Mouse (Mus musculus) cerebellum, adult 9-10 months (tissue): ENCODE data around the gene Sema3c.
A peak's percentile ranks its signal among the peaks of the same experiment; 100 is the strongest.

Experiments
- DNase-seq: peaks from one replicate; pipeline ENCODE4 v3.0.0; 2022

The Sema3c gene

DNA sequence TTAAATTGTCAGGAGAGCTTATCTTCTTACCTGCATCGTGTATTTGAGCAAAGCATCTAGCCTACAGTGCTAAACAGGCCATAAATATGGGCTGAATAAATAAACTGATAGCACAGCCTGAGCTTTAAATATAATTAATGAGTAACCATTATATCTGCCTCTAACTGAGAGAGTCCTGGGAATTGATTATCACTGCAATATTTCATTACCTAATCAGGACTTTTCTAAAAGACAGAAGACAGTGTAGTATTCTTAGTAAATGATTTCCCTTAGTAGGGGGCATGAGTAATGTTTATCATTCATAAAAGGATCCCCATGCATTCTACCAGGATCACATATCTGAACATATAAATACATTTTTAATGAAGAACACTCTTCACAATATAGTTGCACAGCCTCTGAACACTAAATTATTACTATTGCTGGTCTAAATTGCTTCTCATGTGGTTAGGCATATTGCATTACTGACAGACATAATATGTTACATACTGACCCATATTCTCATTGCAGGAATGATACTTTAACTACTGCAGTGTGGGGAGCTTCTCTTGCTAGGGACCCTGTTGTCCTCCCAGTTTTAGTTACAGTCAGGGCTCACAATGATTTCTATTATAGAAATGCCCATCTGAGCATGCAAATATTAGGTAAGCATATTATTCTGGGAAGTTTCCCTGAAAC lies 74.9 kb downstream of the Sema3c start:
- DNase-seq: no peak

DNA sequence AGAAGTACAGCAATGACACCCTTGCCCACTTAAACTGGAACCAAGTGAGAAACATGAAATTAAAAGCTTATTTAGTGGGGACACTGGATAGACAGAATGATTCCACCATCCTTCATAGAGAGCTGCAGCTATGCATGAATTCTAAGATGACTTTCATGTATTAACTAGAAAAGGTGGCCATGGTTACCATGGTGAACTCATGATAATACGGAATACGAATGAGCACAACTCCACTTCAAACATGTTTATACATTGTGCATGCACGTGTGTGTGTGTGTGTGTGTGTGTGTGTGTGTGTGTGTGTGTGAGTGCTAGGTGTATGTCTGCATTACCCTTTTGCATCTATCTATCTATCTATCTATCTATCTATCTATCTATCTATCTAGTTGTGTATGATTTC lies 87.1 kb downstream of the Sema3c start:
- DNase-seq: no peak

- DNase-seq: no peak
Measured at GRCm38 (mm10) chr5:17671356-17671755, 97.3 kb downstream of the Sema3c start.

- DNase-seq: no peak
Measured at GRCm38 (mm10) chr5:17680862-17681261, 106.8 kb downstream of the Sema3c start.

- no peak for DNase-seq
Measured at GRCm38 (mm10) chr5:17689121-17689520, 115.0 kb downstream of the Sema3c start.

GRCm38 (mm10) chr5:17689604-17690003 lies 115.5 kb downstream of the Sema3c start:
- no peak for DNase-seq

- DNase-seq: no peak
Measured at GRCm38 (mm10) chr5:17695366-17695765, 121.3 kb downstream of the Sema3c start.

- DNase-seq: no peak
Measured at GRCm38 (mm10) chr5:17698905-17699304, 124.8 kb downstream of the Sema3c start.

DNA sequence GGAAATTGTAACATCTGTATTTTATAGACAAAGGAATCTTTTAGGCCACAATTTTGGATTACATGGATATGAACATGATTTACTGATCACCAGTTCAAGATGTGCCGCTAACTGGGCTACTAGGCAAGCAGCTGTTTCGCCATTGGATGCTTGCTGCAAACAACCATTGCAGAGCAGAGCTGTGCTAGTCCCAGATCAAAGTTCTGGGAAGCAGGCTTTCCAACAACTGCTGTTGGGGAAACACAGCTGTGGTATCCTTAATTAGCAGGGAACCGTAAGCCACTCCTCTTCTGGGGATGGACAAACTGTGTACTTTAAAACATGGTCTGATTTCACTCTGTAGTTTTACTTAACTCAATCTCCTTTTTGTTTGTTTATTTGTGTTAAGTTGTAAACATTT lies 130.1 kb downstream of the Sema3c start:
- DNase-seq: no peak

GRCm38 (mm10) chr5:17707086-17707485 lies 133.0 kb downstream of the Sema3c start:
- no peak for DNase-seq

- DNase-seq: no peak
Measured at GRCm38 (mm10) chr5:17712374-17712773, 138.3 kb downstream of the Sema3c start.

GRCm38 (mm10) chr5:17715206-17715605 lies 141.1 kb downstream of the Sema3c start:
- DNase-seq: no peak

GRCm38 (mm10) chr5:17720011-17720410 lies 145.9 kb downstream of the Sema3c start:
- DNase-seq: no peak

GRCm38 (mm10) chr5:17724031-17724430 lies 149.9 kb downstream of the Sema3c start:
- DNase-seq: no peak

GRCm38 (mm10) chr5:17728047-17728446 lies 154.0 kb downstream of the Sema3c start:
- no peak for DNase-seq

GRCm38 (mm10) chr5:17739805-17740204 lies 165.7 kb downstream of the Sema3c start:
- no peak for DNase-seq

DNA sequence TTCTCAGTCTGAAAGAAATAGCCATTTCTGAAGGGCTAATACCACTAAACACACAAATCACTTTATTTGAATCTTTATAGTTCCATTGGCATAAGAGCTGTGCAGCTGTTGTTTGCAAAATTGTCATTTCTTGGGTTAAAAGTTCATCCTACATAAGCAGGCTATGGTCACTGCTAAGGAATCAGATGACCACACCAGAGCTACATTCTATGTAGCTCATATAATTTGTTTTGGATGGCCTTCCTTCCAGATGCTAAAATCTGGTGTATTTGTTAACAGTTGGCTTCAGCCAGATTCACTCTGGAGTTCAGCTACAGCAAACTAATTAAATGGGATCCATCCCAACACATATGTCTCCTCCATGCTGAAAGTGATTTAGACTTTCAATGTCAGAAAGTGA lies 172.4 kb downstream of the Sema3c start:
- no peak for DNase-seq

- DNase-seq: no peak
Measured at GRCm38 (mm10) chr5:17747143-17747542, 173.1 kb downstream of the Sema3c start.

- DNase-seq: no peak
Measured at GRCm38 (mm10) chr5:17748293-17748692, 174.2 kb downstream of the Sema3c start.

DNA sequence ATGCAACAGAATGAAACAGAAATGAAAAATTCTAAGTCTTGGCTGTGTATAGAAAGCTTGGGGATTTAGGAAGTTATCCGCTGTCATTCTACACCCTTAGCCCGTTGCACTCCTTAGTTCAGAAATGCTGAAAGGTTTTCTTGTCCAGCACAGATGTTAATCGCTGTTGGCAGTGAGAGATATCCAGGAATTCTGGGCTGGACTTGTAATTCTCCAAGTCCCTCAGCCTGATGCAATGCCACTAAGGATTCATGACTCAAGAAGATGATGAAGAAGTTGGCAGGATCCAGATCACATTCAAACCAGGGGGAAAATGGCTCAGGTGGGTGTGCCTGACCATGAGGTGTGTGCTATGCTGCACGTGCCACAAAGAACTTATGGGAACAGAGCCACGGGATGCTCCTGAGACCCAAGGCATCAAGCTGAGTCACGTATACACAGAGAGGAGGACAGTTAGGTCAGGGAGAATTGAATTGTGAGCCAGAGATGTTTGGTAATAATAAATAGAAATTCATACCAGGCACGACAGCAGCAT lies 179.5 kb downstream of the Sema3c start:
- DNase-seq: no peak

DNA sequence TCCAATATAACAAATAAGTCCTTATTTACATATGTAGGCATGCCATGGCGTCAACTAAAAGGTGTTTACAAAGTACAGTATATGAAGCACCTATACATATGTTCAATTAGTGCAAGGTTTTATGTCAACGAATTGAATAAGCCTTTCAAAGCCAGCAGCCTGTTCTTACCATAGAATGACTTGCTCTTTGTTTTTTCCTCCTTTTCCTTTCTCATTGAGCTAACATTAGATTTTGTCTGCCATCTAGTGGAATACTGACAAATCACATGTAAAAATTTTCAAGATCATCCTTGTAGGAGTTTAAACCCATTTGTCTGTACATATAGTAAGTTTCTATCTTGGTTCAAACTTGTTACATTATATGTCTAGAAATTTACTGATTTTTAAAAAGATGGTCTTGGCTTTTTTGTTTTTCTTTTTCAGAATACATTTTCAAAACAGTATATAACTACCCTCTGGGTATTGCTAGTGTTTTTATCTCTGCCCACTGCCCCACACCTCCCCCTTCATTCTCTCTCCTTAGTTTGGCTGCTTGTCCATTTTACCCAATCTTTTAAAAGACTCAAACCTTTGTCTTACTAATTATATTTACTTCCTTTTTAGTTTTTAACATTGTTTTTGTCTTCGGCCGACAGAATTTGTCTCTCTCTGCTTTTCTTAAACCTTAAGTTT lies 192.1 kb downstream of the Sema3c start:
- DNase-seq: peak; percentile 25

DNA sequence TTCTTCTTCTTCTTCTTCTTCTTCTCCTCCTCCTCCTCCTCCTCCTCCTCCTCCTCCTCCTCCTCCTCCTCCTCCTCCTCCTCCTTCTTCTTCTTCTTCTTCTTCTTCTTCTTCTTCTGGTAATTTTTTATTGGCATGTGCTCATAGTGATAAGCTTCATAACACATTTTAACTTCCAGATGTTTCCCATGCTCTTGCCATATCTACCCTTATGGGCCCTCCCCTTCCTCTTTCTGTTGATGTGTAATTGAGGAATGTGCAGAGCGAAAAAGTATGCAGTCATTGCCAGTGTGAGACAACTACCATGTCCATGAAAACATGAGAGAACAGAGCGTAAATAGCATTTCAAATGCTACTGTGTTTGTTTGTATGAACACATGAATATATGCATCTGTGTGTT lies 196.2 kb downstream of the Sema3c start:
- DNase-seq: no peak

- DNase-seq: peak; percentile 5
Measured at GRCm38 (mm10) chr5:17776571-17776970, 202.5 kb downstream of the Sema3c start.
